Mouse (Mus musculus) ES-Bruce4 (cell line): ENCODE data around the gene Cyb561a3. TPM values are rescaled to one million over a fixed set of nuclear protein-coding genes. Genes with fewer than 3 reads are reported as not detected.

ENCODE experiments used
- H3K27ac ChIP-seq: 2 replicates; pipeline ENCODE4 v1.5.1; 2012; ENCODE audit warnings: low read length, inconsistent platforms; ENCODE audit not compliant: insufficient read depth
- H3K27me3 ChIP-seq: 2 replicates; pipeline ENCODE4 v1.6.1; 2012; ENCODE audit warnings: mild to moderate bottlenecking, low read length, inconsistent platforms; ENCODE audit not compliant: control insufficient read depth, poor library complexity, insufficient read depth, severe bottlenecking
- H3K36me3 ChIP-seq: 2 replicates; pipeline ENCODE4 v1.6.1; 2012; ENCODE audit warnings: inconsistent platforms, mild to moderate bottlenecking, low read length, moderate library complexity; ENCODE audit not compliant: control insufficient read depth, poor library complexity, insufficient read depth, severe bottlenecking
- H3K4me1 ChIP-seq: one replicate; pipeline ENCODE4 v1.8.1; 2011; ENCODE audit warnings: low read length; ENCODE audit not compliant: control insufficient read depth, insufficient read depth
- H3K4me3 ChIP-seq: 2 replicates; pipeline ENCODE4 v1.5.1; 2011; ENCODE audit warnings: low read depth, mild to moderate bottlenecking, low read length
- H3K9ac ChIP-seq: 2 replicates; pipeline ENCODE4 v1.6.1; 2012; ENCODE audit warnings: low read depth, mild to moderate bottlenecking, inconsistent platforms; ENCODE audit not compliant: poor library complexity, severe bottlenecking
- H3K9me3 ChIP-seq: replicated peaks from 2 replicates; pipeline ENCODE4 v1.6.1; 2012; ENCODE audit warnings: mild to moderate bottlenecking, low read length, inconsistent platforms; ENCODE audit not compliant: control insufficient read depth, poor library complexity, insufficient read depth, severe bottlenecking
- CTCF ChIP-seq: IDR thresholded peaks from one replicate; pipeline ENCODE4 v1.8.1; 2011; ENCODE audit warnings: low read depth, low read length
- EP300 ChIP-seq: IDR thresholded peaks from 2 replicates; pipeline ENCODE4 v1.6.1; 2011; ENCODE audit warnings: low read depth, low read length; ENCODE audit not compliant: insufficient read depth
- POLR2A ChIP-seq: IDR thresholded peaks from one replicate; pipeline ENCODE4 v1.8.1; 2011; ENCODE audit warnings: low read length; ENCODE audit not compliant: insufficient read depth
- polyA plus RNA-seq: library from polyadenylated mRNA; stranded (reverse); fragments of >200 nt; gene quantifications from 2 replicates; pipeline ENCODE4 v1.2.4, GENCODE M21; 2011; ENCODE audit warnings: low read depth; ENCODE audit not compliant: missing spikeins, insufficient read depth, insufficient read length

Gene Cyb561a3
- polyA plus RNA-seq, 1 experiment: 11.6 TPM

DNA sequence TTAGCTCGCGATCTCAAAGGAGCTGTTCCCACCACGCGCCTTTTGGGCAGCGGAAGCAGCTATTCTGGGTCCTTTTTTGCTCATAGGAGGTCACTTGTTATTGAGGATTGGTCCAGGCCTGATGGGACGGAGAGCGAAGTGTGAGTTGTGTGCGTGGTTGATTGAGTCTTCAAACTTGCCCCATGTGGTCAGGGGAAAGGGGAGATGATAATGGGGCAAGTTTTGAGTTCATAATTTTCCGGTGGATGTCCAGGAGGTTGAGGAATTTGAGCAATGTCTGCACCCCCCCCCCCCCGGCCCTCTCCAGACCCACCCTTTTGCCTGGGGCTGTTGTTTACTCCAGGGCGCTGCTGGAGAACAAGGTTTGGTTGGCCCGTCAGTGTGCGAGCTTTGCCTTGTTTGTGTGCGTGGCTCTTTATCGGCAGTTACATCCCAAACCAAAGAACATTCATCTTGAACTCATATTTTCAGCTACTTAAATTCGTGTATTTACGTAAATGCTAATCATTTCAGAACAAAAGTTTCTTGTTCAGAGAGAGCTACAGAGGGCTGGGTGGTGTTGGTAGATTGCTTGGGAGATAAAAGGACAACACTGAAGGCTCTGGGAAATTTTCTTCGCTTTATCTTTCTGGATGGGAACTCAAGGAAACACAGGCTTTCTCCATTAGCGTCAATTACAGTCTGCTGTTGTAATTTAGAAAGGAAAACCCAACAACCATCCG, 29.1 kb downstream of the Cyb561a3 start:
- no peaks in the 10 kb centered on the region for H3K27me3 ChIP-seq
- H3K27ac ChIP-seq: peak overlapping the region; percentile 63
- peak overlapping the region; percentile 84 for H3K9ac ChIP-seq
- peaks cover 1% of the 10 kb centered on the region for H3K4me1 ChIP-seq
- H3K9me3 ChIP-seq: no peaks in the 10 kb centered on the region
- H3K36me3 ChIP-seq: peaks cover 43% of the 10 kb centered on the region
- peak overlapping the region; percentile 99 for H3K4me3 ChIP-seq
- TF ChIP-seq EP300 (0 out of 2 replicates have a peak, but pooled peaks have one; percentile 31), CTCF (no peak)

- H3K27ac ChIP-seq: no peak overlapping the region
- H3K9ac ChIP-seq: no peak overlapping the region
- no peaks in the 10 kb centered on the region for H3K4me1 ChIP-seq
- TF ChIP-seq POLR2A (no peak), CTCF (no peak), EP300 (no peak)
- peaks cover 69% of the 10 kb centered on the region for H3K36me3 ChIP-seq
- H3K4me3 ChIP-seq: no peak overlapping the region
- no peaks in the 10 kb centered on the region for H3K27me3 ChIP-seq
- H3K9me3 ChIP-seq: no peaks in the 10 kb centered on the region
Measured at GRCm38 (mm10) chr19:10608573-10609240, 31.7 kb downstream of the Cyb561a3 start.

DNA sequence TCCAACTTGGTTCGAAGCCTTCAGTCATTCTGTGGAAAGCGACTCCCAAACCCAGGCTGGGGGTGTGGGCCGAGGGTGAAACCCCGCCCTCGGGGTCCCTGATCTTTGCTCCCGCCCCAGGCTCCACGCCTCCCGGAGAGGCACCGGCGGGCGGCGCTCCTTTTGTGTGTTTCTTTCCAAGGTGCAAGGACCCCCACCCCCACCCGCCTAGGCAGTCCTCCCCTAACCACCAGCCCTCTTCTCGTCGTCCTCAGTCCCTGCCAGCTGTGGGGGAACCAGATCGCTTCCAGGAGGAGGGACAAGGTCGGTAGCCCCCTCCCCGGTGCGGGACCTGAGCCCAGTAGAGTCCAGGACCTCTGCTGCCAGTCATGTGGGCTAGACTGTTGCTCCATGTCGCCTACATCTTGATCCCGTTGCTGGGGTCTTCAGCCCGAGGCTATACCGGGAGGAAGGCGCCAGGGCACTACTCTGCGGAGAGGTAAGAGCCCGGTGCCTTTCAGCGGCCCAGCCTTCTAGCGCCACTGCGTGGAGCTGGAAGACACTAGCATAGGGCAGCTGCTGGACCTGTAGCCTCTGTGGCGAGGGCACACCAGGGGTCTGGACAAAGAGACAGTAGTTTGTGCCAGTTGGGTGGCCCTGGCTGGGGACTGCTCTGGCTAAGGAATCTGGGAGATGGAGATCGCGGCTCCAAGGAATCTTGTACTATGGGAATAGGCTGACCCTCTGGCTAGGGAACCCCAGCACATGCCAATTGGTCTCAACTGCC, 57.3 kb downstream of the Cyb561a3 start, which contains the start of gene Vwce:
Gene Vwce (plus strand): TSS at position 108 of the 766 bp plus-strand sequence.
- no peak within 1 kb of the TSS for H3K27ac ChIP-seq
- H3K9me3 ChIP-seq: no peaks in the 10 kb centered on the region
- TF ChIP-seq CTCF: peak; percentile 44
- no peak for TF ChIP-seq POLR2A
- TF ChIP-seq EP300: no peak

GRCm38 (mm10) chr19:10634872-10635318, 57.9 kb downstream of the Cyb561a3 start:
- no peak overlapping the region for H3K9ac ChIP-seq
- no peaks in the 10 kb centered on the region for H3K4me1 ChIP-seq
- H3K9me3 ChIP-seq: no peaks in the 10 kb centered on the region
- TF ChIP-seq POLR2A: no peak
- no peak for TF ChIP-seq CTCF
- TF ChIP-seq EP300: no peak
- H3K27ac ChIP-seq: no peak overlapping the region
- no peaks in the 10 kb centered on the region for H3K27me3 ChIP-seq
- H3K36me3 ChIP-seq: peaks cover under 1% of the 10 kb centered on the region; the same call in 1 of the 2 replicates
- H3K4me3 ChIP-seq: peak overlapping the region; percentile 63

More for the DNA sequence above, 57.3 kb downstream of the Cyb561a3 start, which contains the start of gene Vwce:
- Histone ChIP-seq H3K4me1 (no peaks in the 10 kb centered on the region), H3K36me3 (peaks cover 7% of the 10 kb centered on the region), H3K9ac (peak within 1 kb of the TSS; percentile 59), H3K4me3 (peak within 1 kb of the TSS; percentile 63), H3K27me3 (no peaks in the 10 kb centered on the region)

DNA sequence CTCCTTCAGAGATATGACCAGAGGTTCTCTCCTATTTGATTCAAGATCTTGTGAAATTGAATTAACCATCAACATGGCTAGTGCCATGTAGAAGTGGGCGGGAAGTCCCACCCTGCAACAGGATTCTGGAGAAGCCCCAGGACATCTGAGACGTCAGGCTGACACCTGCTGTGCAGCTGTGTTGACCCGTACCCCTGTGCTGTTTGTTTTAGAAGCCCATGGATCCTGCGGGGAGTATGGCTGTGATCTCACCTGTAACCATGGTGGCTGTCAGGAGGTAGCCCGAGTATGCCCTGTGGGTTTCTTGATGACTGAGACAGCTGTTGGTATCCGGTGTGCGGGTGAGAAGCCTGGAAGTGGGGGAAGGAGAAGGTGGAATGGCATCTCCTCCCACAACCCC, 60.9 kb downstream of the Cyb561a3 start:
- 0 out of 2 replicates have a peak, but pooled peaks cover 2% of the 10 kb centered on the region for H3K27me3 ChIP-seq
- TF ChIP-seq CTCF (no peak), POLR2A (no peak), EP300 (no peak)
- no peaks in the 10 kb centered on the region for H3K9me3 ChIP-seq
- no peak overlapping the region for H3K4me3 ChIP-seq
- H3K36me3 ChIP-seq: no peaks in the 10 kb centered on the region
- no peaks in the 10 kb centered on the region for H3K4me1 ChIP-seq
- H3K9ac ChIP-seq: no peak overlapping the region
- no peak overlapping the region for H3K27ac ChIP-seq
